Mouse (Mus musculus): Measurements from ENCODE around the gene Hs2st1. TPM values are rescaled to one million over a fixed set of nuclear protein-coding genes. Genes with fewer than 3 reads are reported as not detected.

Gene Hs2st1
- polyA plus RNA-seq, 1 experiment from 2014 or later, result 44.0 TPM

DNA sequence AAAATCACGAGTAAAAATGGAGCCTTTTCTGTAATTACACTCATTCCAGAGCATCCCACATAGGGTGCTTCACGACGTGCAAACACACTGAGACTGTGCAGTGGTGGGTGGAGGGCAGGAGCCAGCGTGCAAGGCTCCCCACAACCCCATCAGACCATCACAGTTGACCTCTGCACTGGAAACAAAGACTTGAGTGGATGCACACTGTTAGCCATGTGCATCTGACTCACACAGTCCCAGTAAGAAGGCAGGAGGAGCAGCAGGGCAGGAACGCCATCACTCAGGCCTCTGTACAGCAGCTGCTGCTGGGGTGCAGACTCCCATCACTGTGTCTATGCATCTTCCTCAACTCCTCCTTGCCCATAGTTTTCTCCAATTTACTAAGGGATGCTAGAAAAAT lies 75.1 kb downstream of the Hs2st1 start:
- no peak for TF ChIP-seq CTCF (IDR thresholded peaks at IDR 0.05)
- ChIA-PET CTCF (interaction anchor here (1.3 kb wide), 1 partner anchor 16 kb away, joined by 4 read pairs; no protein-coding TSS in a partner anchor), POLR2A (no interaction called here)
- no peaks in the 10 kb centered on the region for H3K27me3 ChIP-seq
- ATAC-seq, result no peak
- no peak for DNase-seq (ENCODE audit: low read depth, low spot score)
- in situ Hi-C loops (cut with MboI; ENCODE audit: low pct_unique_long_range_greater_than_20kb), result no loop called here

- no peaks in the 10 kb centered on the region for H3K27me3 ChIP-seq
- TF ChIP-seq CTCF (IDR thresholded peaks at IDR 0.05), result no peak
- in situ Hi-C loops (cut with MboI; ENCODE audit: low pct_unique_long_range_greater_than_20kb), result no loop called here
- DNase-seq (ENCODE audit: low read depth, low spot score), result no peak
- CTCF ChIA-PET, result interaction anchor here (0.9 to 1.6 kb wide), 5 partner anchors 8 to 118 kb away, joined by 3 to 6 read pairs (median 4); no protein-coding TSS in a partner anchor
- no peak for ATAC-seq
- POLR2A ChIA-PET, result interaction anchor here (0.7 kb wide), 1 partner anchor 16 kb away, joined by 3 read pairs; no protein-coding TSS in a partner anchor
Measured at GRCm38 (mm10) chr3:144488787-144489186, 81.2 kb downstream of the Hs2st1 start.

DNA sequence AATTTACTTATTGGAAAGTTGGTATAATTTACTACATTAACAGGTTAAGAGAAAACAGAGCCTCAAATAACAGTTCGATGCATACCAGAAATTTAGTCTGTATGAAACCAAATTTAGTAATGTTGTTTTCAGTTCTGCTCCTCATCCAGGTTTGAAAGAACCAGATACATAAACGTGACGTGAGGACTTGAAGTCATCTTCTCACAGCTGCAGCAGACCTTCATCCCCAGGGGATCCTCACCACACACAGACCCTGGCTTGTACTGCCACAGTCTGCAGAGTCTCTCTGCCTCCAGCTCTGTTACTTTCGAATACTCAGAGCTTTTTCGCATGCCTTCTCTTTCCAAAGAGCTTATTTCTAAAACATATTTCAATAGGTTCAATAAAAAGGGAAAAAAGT lies 89.4 kb downstream of the Hs2st1 start:
- DNase-seq (ENCODE audit: low read depth, low spot score) (no peak), ATAC-seq (no peak)
- ChIA-PET CTCF (interaction anchor here (2.2 kb wide), 1 partner anchor 11 kb away, joined by 5 read pairs; no protein-coding TSS in a partner anchor), POLR2A (interaction anchor here (1.6 kb wide), 1 partner anchor 86 kb away, joined by 3 read pairs; no protein-coding TSS in a partner anchor)
- TF ChIP-seq CTCF (IDR thresholded peaks at IDR 0.05), result no peak
- H3K27me3 ChIP-seq, result no peaks in the 10 kb centered on the region
- in situ Hi-C loops (cut with MboI; ENCODE audit: low pct_unique_long_range_greater_than_20kb), result no loop called here

DNA sequence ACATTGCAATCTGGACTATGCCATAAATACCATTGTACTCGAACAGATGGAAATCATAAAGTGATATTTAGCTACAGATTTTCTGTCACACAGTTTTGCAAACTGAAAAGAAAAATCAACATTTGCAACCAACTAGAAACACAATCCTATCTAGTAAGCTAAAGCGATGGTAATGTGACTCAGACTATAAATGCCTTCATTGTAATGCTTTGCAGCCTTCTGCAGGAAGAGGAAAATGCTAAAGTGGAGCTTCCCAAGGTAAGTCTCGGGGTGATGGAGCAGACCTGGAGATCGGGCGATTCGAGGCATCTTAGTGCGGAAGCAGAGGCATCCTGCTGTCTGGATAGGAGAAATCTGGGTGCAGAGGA lies 91.6 kb downstream of the Hs2st1 start:
- DNase-seq (ENCODE audit: low read depth, low spot score) (no peak), ATAC-seq (no peak)
- in situ Hi-C loops (cut with MboI; ENCODE audit: low pct_unique_long_range_greater_than_20kb), result no loop called here
- TF ChIP-seq CTCF (IDR thresholded peaks at IDR 0.05), result no peak
- ChIA-PET CTCF (interaction anchor here (1.0 to 1.6 kb wide), 6 partner anchors 8 to 127 kb away, joined by 3 to 4 read pairs (median 4); no protein-coding TSS in a partner anchor), POLR2A (interaction anchor here (1.1 to 1.6 kb wide), 2 partner anchors 9 to 15 kb away, joined by 3 read pairs; no protein-coding TSS in a partner anchor)
- H3K27me3 ChIP-seq, result no peaks in the 10 kb centered on the region

DNA sequence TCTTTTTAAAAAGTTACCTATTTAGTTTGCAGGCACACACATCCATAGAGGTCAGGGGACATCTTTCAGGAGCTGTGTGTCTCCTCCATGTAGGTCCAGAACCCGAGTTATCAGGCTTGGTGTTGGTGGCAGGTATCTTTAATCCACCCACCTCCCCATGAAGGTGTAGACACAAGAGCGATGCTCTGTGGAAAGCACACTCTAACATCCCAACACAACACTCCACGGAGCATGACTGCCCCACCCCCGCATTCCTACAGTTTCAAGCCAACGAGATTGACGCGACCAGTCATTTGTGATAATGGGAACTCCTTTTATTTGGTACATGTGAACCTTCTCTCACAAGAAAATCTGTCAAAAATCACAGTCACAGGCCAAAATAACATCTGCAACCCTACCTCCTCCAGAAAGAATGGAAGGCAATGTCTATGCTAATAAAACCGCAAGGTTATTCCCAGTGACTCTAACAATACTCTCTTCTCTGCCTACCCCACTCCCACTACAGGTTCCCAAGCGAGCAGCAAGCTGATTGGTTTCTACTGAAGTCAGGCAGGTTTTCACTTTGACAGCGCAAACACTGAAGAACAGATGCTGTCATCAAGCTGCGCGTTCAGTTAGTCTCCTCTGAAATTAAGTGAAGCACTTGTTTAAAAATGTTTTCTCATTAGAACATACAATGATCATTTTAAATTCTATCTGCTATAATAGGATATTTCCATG lies 92.1 kb downstream of the Hs2st1 start:
- in situ Hi-C loops (cut with MboI; ENCODE audit: low pct_unique_long_range_greater_than_20kb), result no loop called here
- POLR2A ChIA-PET, result interaction anchor here (1.1 kb wide), 1 partner anchor 15 kb away, joined by 3 read pairs; no protein-coding TSS in a partner anchor

DNA sequence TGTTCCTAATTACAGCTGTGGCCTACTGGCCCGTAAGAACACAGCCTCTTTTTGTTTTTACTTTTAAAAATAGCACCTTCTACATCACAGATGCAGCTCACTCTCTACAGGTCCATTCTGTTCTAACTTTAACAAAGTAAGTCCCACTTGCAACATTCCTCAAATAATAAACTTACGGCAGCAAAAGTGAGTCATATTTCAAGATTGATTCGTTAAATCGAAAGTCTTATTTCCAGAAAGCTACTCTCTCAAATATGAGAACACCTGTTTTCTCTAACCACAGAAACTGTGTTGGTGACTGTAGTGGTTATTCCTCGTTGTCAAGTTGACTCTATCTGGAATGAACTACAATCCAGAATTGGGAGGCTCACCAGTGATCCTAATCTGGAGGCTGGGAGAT lies 94.1 kb downstream of the Hs2st1 start:
- CTCF ChIA-PET, result interaction anchor here (0.9 to 1.0 kb wide), 2 partner anchors 12 to 17 kb away, joined by 3 read pairs; no protein-coding TSS in a partner anchor
- ATAC-seq (no peak), DNase-seq (ENCODE audit: low read depth, low spot score) (no peak)
- POLR2A ChIA-PET, result no interaction called here
- H3K27me3 ChIP-seq, result no peaks in the 10 kb centered on the region
- in situ Hi-C loops (cut with MboI; ENCODE audit: low pct_unique_long_range_greater_than_20kb), result no loop called here
- no peak for TF ChIP-seq CTCF (IDR thresholded peaks at IDR 0.05)

More for the DNA sequence above, 92.1 kb downstream of the Hs2st1 start:
- CTCF ChIA-PET, result interaction anchor here (1.0 to 1.6 kb wide), 4 partner anchors 9 to 17 kb away, joined by 3 to 4 read pairs (median 4); no protein-coding TSS in a partner anchor
- ATAC-seq (no peak), DNase-seq (ENCODE audit: low read depth, low spot score) (no peak)
- TF ChIP-seq CTCF (IDR thresholded peaks at IDR 0.05), result no peak
- no peaks in the 10 kb centered on the region for H3K27me3 ChIP-seq

- in situ Hi-C loops (cut with MboI; ENCODE audit: low pct_unique_long_range_greater_than_20kb), result no loop called here
- ATAC-seq (no peak), DNase-seq (ENCODE audit: low read depth, low spot score) (no peak)
- no peak for TF ChIP-seq CTCF (IDR thresholded peaks at IDR 0.05)
- ChIA-PET CTCF (no interaction called here), POLR2A (interaction anchor here (0.6 kb wide), 1 partner anchor 30 kb away, joined by 3 read pairs; no protein-coding TSS in a partner anchor)
- H3K27me3 ChIP-seq, result no peaks in the 10 kb centered on the region
Measured at GRCm38 (mm10) chr3:144474726-144475125, 95.3 kb downstream of the Hs2st1 start.

- no peak for TF ChIP-seq CTCF (IDR thresholded peaks at IDR 0.05)
- ChIA-PET CTCF (interaction anchor here (1.3 kb wide), 1 partner anchor 8 kb away, joined by 3 read pairs; no protein-coding TSS in a partner anchor), POLR2A (interaction anchor here (0.6 kb wide), 1 partner anchor 391 kb away, joined by 10 read pairs; no protein-coding TSS in a partner anchor)
- in situ Hi-C loops (cut with MboI; ENCODE audit: low pct_unique_long_range_greater_than_20kb), result no loop called here
- H3K27me3 ChIP-seq, result no peaks in the 10 kb centered on the region
- DNase-seq (ENCODE audit: low read depth, low spot score) (no peak), ATAC-seq (no peak)
Measured at GRCm38 (mm10) chr3:144471954-144472353, 98.0 kb downstream of the Hs2st1 start.

DNA sequence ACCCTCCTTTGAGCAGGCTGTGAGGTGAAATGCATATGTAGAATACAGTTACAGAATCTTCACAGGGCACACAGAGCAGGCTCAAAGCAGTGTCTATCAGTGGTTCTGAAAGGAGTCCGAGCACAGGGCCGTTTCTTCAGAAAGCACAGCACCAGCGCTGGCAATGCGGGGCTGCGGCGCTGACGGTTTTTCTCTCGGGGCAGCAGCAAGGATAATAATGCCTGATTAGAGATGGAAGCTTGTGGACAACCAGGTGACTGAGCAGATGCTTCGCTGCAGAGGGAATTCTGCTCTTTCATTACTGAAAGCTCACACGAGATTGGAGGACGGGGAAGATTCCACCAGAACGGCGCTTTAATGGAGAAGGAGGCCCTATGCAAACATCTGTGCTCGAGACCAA lies 99.1 kb downstream of the Hs2st1 start:
- in situ Hi-C loops (cut with MboI; ENCODE audit: low pct_unique_long_range_greater_than_20kb), result no loop called here
- ChIA-PET CTCF (interaction anchor here (0.9 to 1.3 kb wide), 2 partner anchors 97 to 250 kb away, joined by 3 to 4 read pairs; no protein-coding TSS in a partner anchor), POLR2A (interaction anchor here (0.6 kb wide), 1 partner anchor 1238 kb away, joined by 3 read pairs; no protein-coding TSS in a partner anchor)
- no peak for TF ChIP-seq CTCF (IDR thresholded peaks at IDR 0.05)
- no peak for DNase-seq (ENCODE audit: low read depth, low spot score)
- no peak for ATAC-seq
- no peaks in the 10 kb centered on the region for H3K27me3 ChIP-seq

DNA sequence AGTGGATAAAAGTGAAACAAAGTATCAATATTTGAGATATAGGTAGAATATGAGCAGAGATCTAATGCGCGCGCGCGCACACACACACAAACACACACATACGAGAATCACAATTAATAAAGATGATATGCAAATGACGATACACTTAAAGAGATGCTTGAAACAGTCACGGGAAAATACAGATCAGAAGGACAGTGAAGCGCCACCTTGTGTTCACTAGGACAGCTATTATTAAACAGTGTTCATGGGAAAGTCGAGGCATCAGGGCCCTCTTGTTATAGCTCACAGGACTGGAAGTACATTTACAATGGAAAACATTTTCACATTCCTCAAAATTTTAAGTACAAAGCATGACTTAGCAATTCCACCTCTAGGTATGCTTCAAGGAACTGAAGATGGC lies 102.5 kb downstream of the Hs2st1 start:
- CTCF ChIA-PET, result interaction anchor here (1.2 to 1.9 kb wide), 3 partner anchors 9 to 12 kb away, joined by 3 to 5 read pairs (median 4); no protein-coding TSS in a partner anchor
- no peak for ATAC-seq
- DNase-seq (ENCODE audit: low read depth, low spot score), result no peak
- TF ChIP-seq CTCF (IDR thresholded peaks at IDR 0.05), result peak; percentile 65
- POLR2A ChIA-PET, result no interaction called here
- in situ Hi-C loops (cut with MboI; ENCODE audit: low pct_unique_long_range_greater_than_20kb), result no loop called here
- no peaks in the 10 kb centered on the region for H3K27me3 ChIP-seq
